Mouse (Mus musculus): ENCODE results near the gene Olfr459.

DNA sequence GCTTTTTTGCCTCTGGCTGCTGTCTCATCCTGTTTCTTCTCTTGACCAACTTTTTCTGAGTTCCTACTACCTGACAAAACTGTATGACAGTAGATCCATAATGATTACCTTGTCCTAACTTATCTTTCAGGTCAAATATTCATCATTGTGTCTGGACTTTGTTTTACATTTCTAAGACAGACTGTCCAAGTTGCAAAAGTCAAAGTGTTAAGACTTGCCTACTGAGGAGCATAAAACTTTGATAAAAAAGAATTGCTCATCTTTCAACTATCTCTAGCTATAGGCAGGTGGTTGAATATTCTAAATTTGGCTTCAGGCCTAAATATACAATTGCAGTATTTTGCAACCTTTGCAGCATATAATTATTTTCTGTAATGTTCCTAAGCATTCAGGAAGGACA is 49.1 kb upstream of the Olfr459 start:
- no peak for TF ChIP-seq CTCF (IDR thresholded peaks at IDR 0.05; ENCODE audit: borderline replicate concordance, extremely low read depth, insufficient read depth, insufficient read length)
- no peak for TF ChIP-seq POLR2A (IDR thresholded peaks at IDR 0.05; ENCODE audit: borderline replicate concordance, extremely low read depth, insufficient read depth, insufficient read length, poor library complexity, severe bottlenecking)

All from brain, embryonic 14.5 days (tissue).